Mouse (Mus musculus) Patski (cell line): ENCODE data around the gene Bpifb9b. TPM values are rescaled to one million over a fixed set of nuclear protein-coding genes. Genes with fewer than 3 reads are reported as not detected.
"Not testable (repeated sequence)": the region's sequence is repeated elsewhere in the genome, so short reads cannot be mapped to it uniquely, and the experiment has no call there.

Experiments
- ATAC-seq: fragments of 100-300 bp; one replicate; pipeline ENCODE4 v1.8.0; 2021
- CTCF ChIA-PET: fragments of 350-600 bp; sonication (Branson Sonifier 250); formaldehyde crosslinking; loops from one replicate; lab custom pipeline; 2022; ENCODE audit warnings: inconsistent platforms; lab: Charles Lee
- POLR2A ChIA-PET: fragments of 350-600 bp; sonication (Branson Sonifier 250); formaldehyde crosslinking; loops from one replicate; lab custom pipeline; 2022; ENCODE audit warnings: antibody characterized with exemption, inconsistent platforms; lab: Charles Lee
- DNase-seq: peaks from one replicate; pipeline ENCODE4 v3.0.0-alpha.2; 2011; ENCODE audit warnings: low read depth, low spot score
- H3K27me3 ChIP-seq: fragments of 371-371 bp; one replicate; pipeline ENCODE4 v1.5.1; 2021
- CTCF ChIP-seq: fragments of 100-300 bp; IDR thresholded peaks from one replicate; pipeline ENCODE4 v1.5.1; 2021
- in situ Hi-C: fragments of 300-500 bp; cut with MboI; formaldehyde crosslinking; loops from 3 replicates; pipeline ENCODE4 v1.11.1; 2018; ENCODE audit warnings: low pct_unique_long_range_greater_than_20kb, mixed read lengths
- polyA plus RNA-seq: library from polyadenylated mRNA; unstranded; gene quantifications from one replicate; pipeline ENCODE4 v1.2.3, GENCODE M21; 2021

The Bpifb9b gene
- polyA plus RNA-seq, 1 experiment from 2014 or later, result not detected

DNA sequence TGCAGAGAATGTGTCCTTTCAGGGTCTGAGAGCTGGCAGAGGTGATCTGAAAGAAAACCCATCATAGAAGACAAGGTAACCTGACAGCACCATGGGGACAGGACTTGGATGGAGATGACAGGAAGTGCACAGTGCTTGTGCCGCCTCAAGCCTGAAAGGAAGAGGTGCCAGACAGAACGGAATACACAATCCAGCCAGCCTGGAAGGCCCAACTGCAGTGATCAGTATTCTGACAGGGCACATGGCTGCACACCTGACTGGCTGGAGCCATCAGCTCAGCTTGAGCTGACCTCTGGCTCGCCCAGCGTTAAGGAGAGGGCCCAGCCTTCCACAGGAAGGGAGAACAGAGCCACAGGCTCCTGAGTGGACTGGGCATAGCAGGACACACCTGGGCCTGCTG, 28.5 kb downstream of the Bpifb9b start:
- no peak for ATAC-seq
- in situ Hi-C loops, result no loop called here
- POLR2A ChIA-PET, result no interaction called here

DNA sequence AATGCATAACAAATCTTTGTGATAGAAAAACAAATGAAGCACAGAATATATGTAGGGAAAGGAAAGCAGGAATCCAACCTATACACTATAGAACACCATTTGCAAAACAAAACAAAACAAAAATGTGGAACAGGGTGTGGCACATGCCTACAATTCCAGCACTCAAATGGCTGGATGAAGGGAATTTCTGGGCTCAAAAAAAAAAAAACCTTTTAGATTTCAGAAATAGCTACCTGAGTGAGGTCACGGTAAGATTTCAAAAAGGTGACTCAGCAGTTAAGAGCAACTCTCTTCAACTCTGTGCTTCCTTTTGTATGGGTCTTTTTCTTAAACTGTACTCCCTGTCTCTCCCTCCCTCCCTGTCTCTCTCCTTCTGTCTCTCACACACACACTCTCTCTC, 31.1 kb downstream of the Bpifb9b start:
- in situ Hi-C loops, result no loop called here
- ChIA-PET POLR2A (no interaction called here), CTCF (no interaction called here)
- no peak for TF ChIP-seq CTCF
- ATAC-seq (no peak), DNase-seq (no peak)
- H3K27me3 ChIP-seq, result no peaks in the 10 kb centered on the region

More for the DNA sequence above, 28.5 kb downstream of the Bpifb9b start:
- H3K27me3 ChIP-seq, result no peaks in the 10 kb centered on the region
- TF ChIP-seq CTCF, result no peak
- DNase-seq, result no peak
- CTCF ChIA-PET, result no interaction called here

GRCm38 (mm10) chr2:154339356-154339755, 32.3 kb downstream of the Bpifb9b start:
- no peak for TF ChIP-seq CTCF
- CTCF ChIA-PET, result no interaction called here
- DNase-seq (no peak), ATAC-seq (no peak)
- POLR2A ChIA-PET, result interaction anchor here (0.7 kb wide), 1 partner anchor 62 kb away, joined by 4 read pairs; no protein-coding TSS in a partner anchor
- H3K27me3 ChIP-seq, result no peaks in the 10 kb centered on the region
- in situ Hi-C loops, result no loop called here

- no peak for TF ChIP-seq CTCF
- no peak for DNase-seq
- CTCF ChIA-PET, result no interaction called here
- POLR2A ChIA-PET, result interaction anchor here (1.1 kb wide), 1 partner anchor 14 kb away, joined by 4 read pairs; no protein-coding TSS in a partner anchor
- no peaks in the 10 kb centered on the region for H3K27me3 ChIP-seq
- in situ Hi-C loops, result no loop called here
- ATAC-seq, result no peak
These were observed 41.1 kb downstream of the Bpifb9b start for GRCm38 (mm10) chr2:154348152-154348551.

GRCm38 (mm10) chr2:154354000-154354425, 47.0 kb downstream of the Bpifb9b start:
- DNase-seq, CTCF ChIA-PET, H3K27me3 ChIP-seq, POLR2A ChIA-PET, in situ Hi-C loops, ATAC-seq: not testable (repeated sequence)

DNA sequence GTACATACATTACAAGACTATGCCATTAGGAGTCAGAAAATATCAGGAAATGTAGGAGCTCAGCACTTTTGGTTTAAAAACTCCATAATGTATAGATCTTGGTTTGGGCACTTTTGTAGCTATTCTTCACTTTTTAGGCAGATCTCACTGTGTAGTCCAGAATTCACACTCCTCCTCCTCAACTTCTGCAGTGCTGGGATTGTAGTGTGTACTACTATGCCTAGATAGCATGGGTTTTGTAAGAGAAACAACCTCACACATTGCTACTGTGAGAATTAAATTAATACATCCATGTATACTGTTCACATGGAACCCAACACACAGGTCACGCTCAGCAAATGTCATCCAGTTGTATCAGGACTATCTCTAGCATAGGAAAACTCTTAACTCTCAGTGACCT, 60.5 kb downstream of the Bpifb9b start:
- in situ Hi-C loops, result no loop called here
- ChIA-PET POLR2A (no interaction called here), CTCF (no interaction called here)
- no peak for TF ChIP-seq CTCF
- H3K27me3 ChIP-seq, result no peaks in the 10 kb centered on the region
- DNase-seq, result no peak
- no peak for ATAC-seq

Other genes starting within 250 kb of the Bpifb9b start
- not detected for gene Bpifa3, start 176.9 kb upstream of the Bpifb9b start, polyA plus RNA-seq
- not detected for gene Bpifa1, start 164.3 kb upstream of the Bpifb9b start, polyA plus RNA-seq
- not detected for gene Bpifa5, start 144.6 kb upstream of the Bpifb9b start, polyA plus RNA-seq
- gene Bpifb1, start 116.4 kb upstream of the Bpifb9b start, polyA plus RNA-seq, result 0.04 TPM
- gene Bpifb5, start 83.5 kb upstream of the Bpifb9b start, polyA plus RNA-seq, result 0.19 TPM
- not detected for gene Bpifb9a, start 49.4 kb upstream of the Bpifb9b start, polyA plus RNA-seq
- gene Cdk5rap1, start 65.8 kb downstream of the Bpifb9b start, polyA plus RNA-seq, result 18.1 TPM
- 30.2 TPM for gene Snta1, start 100.9 kb downstream of the Bpifb9b start, polyA plus RNA-seq
- gene Cbfa2t2, start 129.3 kb downstream of the Bpifb9b start, polyA plus RNA-seq, result 27.2 TPM
- 0.35 TPM for gene 1700003F12Rik, start 239.9 kb downstream of the Bpifb9b start, polyA plus RNA-seq
- not detected for gene Actl10, start 244.5 kb downstream of the Bpifb9b start, polyA plus RNA-seq